Mouse (Mus musculus) left cerebral cortex, adult 11 months (tissue): ENCODE measurements at regions not wholly inside any gene's neighbourhood (a gene's known extent, or its start where the extent isn't known, plus 50 kb on each side); places are given as distances from the start of the nearest gene placed in this dataset.

Source experiments
- DNase-seq: peaks from one replicate; pipeline ENCODE4 v3.0.0; 2022; ENCODE audit warnings: low spot score

DNA sequence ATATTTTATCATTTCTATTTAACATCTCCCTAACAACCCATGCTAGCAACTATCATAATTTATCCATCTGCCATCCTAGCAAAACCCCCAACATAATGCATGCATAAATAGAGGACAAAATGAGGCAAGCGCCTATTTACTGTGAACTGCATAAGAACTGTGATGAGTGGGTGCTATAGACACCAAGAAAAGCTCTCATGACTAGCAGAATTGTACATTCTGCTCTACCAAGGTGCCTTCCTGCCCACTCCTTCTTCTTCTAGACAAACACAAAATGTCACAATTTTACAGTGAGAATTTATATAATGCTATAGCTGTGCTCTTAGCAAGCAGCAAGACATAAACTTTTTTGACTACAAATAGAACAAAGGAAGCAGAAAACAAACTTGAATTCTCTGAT, 305.9 kb downstream of the Brinp1 start:
- DNase-seq = peak; percentile 48

DNA sequence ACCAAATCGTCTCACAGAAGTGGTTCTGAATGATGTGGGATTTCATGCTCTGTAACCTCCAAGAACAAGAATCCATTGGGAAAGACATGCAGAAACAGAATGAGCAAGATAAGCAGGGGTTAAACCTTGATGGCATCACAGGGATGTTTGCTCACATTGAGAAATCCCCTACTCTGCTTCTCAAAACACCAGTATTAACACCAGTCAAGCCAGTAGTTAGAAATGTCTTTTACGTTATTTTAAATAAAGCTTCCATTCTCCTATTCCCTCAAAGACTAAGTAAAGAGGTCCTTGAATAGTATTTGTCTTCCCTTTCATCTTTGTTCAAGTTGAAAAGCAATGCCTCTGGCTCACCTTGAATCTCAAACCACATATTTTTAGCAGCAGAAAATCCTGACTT, 320.9 kb downstream of the Brinp1 start:
- no peak for DNase-seq

GRCm38 (mm10) chr4:68624025-68624342, 330.2 kb downstream of the Brinp1 start:
- no peak for DNase-seq

DNA sequence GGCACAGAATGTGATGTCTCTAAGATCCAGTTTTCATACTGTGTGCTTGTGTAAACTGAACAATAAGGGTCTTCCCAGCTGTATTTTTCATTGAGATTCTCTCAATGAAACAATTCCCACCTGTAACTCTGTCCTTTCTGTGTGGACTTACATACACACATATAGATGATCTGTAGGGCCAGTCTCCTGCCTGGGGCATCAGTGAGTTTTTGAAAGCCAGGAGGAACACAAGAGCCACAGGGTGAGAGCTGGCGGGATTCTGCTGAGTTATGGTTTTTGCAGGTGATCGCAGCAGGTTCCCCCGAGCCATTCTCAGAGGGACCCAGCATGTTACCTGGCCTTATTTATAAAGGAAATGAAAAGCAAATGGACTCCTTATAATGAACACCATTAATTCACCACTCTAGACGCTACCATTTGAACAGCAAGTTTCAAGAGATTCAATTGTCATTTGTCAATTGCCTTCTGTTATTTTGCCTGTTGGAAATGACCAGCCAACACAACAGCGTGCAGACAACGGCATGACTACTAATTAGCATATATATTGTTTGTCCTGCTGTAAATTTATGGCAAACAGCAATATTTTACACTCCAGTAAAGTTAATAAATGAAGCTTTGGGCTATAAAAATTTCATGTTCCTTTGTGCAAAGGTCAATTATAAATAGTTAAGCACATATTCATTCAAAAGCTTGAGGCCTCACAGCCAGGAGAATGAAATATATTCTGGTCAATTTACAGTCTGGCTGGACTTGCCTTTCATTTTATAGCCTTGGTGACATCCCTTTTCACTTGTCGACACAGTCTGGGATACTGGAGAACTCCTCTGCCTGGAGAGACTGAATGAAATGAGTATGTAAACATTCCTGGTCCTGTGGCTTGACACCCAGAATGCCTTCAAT, 330.8 kb downstream of the Brinp1 start:
- DNase-seq = no peak

- DNase-seq = no peak
Observed at GRCm38 (mm10) chr4:68620585-68620984, 333.6 kb downstream of the Brinp1 start.

- DNase-seq = no peak
Observed at GRCm38 (mm10) chr4:68615706-68616397, 338.3 kb downstream of the Brinp1 start.

DNA sequence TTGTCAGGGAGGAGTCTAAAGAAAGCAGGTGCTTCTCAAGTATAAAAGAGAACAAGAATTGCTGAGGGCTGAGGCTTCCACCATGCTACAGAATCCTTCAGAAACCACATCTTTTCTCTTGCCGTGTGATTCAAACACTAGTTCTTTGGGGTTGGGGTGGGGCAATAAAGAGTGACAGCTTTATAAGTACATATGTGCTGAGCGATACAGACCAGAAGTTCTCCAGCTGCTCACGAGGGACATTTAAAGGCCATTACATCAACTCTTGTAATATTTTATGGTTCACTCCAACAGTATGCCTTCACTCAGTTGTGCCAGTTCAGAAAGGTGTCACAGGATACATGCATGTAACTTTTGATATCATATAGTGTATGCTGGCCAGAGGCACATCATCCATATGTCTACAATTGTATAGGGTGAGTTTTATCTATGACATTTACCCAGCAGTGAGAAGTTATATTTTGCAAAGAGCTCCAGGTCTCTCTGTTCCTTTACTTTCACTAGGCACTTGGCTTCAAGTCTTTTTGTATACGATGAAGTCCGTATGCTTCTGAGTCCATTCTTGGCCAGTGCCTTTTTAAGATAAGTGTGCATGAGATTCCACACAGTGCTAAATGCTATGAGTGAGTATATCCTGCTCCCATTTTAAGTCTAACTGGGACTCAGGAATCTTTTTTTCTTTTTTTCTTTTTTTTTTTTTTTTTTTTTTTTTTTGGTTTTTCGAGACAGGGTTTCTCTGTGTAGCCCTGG, 341.8 kb downstream of the Brinp1 start:
- DNase-seq = no peak

DNA sequence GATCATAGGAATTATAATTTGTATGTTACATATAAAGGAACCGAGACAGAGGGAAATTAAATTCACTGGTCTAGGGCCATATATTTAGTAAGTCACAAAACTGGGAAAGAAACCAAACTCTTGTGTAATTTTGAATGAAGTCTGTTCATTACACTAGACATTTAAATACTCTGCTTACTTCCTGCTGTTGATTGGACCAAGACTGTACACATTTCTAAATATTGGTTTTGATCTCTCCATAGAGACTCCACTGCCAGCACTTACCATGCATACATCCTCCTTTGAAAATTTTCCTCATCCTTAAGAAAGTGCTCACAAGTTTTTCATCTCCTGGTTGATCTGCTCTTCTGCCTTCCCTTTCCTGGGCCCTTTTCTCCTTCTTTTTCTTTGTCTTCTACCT, 358.9 kb downstream of the Brinp1 start:
- DNase-seq = no peak

DNA sequence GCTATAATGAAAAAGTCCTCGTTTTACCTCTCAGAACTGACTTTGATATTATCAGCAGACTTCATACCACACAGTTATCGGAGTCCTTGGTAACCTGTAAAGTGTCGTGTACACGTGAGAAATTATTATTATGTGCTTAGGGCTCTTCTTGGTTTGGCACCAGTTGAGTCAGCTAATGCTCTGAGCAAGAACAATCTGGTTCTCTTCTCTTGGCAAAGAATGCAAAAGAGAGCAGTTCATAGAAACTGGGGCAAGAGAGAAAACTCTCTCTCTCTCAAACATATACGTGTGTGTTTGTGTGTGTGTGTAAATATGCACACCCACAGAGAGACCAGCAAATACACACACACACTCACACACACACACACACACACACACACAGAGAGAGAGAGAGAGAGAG, 378.8 kb downstream of the Brinp1 start:
- no peak for DNase-seq

DNA sequence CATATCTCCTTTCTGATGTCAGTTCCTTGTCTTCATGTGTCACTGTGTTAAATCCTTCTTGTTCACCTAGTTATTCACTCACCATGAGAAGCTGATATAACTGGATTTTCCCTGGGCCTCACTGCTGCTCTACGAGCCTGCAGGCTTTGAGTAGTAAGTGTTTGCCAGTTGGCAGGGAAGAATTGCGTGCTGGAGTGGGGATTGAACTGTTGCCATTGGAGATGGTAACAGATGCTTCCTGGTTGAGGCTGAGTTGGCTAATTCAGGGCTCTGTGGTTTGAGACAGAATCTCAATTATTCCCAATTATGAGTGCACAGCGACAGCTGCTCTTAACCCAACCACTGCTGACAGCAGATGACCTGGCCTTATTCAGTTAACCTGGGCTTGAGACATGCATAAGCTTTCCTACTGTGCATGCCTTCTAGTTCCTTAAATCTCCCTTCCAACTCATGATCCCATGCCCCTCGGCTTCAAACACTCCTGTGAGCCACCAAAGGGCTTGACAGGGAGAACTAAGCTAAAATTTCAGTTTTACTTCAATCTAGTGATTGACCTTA, 379.5 kb downstream of the Brinp1 start:
- no peak for DNase-seq

- DNase-seq = no peak
Observed at GRCm38 (mm10) chr4:68573333-68573732, 380.9 kb downstream of the Brinp1 start.

DNA sequence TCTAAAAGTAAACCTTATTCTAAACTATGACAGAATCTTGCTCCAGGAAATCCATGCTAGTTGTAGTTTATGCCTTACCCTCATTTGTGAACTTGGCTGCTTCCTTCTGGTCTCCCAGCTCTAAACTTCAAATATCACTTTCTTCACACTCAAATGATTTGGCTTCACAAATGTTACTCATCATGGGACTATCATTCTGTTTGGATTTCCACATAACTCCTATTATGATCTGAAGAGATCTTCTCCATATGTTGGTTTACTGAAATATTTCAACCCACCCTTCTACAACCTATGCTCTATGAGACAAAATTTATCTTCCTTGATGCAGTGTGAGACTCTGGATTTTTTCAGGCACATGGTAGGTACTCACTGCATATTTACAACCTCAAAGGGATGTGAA, 381.7 kb downstream of the Brinp1 start:
- DNase-seq = no peak

DNA sequence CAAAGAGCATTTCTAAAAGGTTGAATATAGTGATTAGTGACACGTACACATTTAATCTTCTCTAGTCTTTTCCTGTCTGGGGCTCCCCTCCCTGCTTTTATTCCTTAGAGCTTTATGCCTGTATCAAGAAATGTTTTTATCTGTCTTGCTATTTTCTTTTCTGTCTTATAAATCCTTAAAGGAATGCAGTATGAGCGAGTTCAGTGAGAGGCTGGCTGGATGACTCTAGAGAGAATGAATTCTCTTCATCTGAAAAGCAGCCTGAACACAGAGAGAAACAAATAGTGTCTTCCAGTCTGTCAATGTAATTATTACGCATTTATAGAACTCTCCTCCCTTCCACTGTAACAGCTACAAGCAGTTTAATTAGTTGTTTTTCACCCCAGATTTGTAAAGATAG, 417.9 kb downstream of the Brinp1 start:
- no peak for DNase-seq

DNA sequence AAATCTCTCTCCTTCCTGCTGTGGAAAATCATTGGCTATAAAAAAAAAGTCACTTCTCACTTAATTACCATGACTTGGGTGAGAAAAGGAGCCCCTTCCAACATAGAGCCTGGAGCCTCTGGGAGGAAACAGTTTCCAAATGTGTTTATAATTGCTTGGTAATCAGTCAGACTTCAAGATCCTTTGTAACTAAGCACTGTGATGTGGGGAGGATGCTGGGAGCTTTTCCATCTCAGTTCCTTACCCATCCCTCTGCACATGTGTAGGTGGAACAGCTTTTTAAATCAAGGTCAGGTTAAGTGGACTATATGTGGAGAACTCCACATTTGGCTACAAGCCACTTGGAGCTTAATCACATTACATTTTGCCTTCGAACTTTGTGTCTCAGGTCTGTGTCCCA, 418.4 kb downstream of the Brinp1 start:
- DNase-seq = no peak

DNA sequence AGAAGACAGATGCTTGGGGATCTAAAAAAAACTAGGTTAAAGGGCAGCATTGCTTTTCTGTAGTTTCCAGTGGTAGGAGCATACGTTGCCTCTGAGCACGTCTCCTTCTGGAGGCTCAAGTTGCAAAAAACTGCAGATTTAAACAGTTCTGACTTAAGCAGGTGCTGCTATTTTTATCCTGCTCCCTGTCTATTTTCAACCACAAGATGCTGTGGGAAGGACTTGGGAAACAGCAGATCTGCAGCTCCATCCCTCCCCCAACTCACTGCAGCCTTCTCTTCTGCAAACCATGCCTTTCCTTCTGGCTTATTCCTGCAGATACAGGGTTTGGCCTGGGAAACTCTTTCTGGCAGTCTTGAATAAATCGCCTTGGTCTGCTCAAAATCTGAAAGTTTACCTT, 422.1 kb downstream of the Brinp1 start:
- DNase-seq = peak; percentile 7

- DNase-seq = no peak
Observed at GRCm38 (mm10) chr4:68487993-68488392, 466.2 kb downstream of the Brinp1 start.

GRCm38 (mm10) chr4:68486876-68487275, 467.3 kb downstream of the Brinp1 start:
- DNase-seq = no peak

GRCm38 (mm10) chr4:68461783-68462182, 492.4 kb downstream of the Brinp1 start:
- DNase-seq = no peak

- DNase-seq = no peak
Observed at GRCm38 (mm10) chr4:68416046-68416445, 538.2 kb downstream of the Brinp1 start.

DNA sequence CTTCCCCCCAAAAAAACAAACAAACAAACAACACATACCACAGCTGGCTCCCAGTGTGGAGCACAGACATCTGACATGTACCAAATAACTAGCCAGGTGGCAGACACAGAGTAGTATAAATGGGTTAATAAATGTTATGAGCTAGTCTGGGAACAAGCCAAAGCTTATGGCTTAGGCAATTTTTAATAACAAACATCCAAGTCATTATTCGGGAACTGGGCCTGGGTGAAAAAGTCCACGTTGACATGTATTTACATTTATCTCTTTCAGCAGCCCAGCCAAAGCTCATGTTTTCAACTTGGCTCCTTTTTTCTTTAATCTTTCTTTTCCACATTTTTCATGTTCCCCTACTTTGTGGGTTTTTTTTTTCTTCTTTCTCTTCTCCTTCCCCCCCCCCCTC, 543.4 kb downstream of the Brinp1 start:
- no peak for DNase-seq

GRCm38 (mm10) chr4:68404364-68404763, 549.8 kb downstream of the Brinp1 start:
- no peak for DNase-seq

DNA sequence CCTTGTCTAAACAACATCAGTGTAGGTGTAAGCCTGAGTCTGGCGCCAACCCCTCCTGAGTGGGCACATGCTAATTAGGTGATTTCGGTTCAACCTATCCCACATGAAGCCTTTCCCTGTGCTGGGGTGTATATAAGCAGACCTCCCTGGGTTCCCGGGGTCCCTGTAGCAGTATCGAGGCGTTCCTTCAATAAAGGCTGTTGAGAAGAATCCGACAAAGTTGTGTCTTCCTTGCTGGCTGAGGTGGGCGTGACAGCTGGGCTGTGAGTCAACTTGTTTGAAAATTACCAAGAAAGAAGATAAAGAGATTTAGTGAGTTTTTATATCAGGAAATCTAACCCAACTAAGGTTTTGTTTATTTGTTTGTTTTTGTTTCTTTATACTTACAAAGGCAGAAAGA, 567.1 kb downstream of the Brinp1 start:
- peak; percentile 19 for DNase-seq

- DNase-seq = peak; percentile 14
Observed at GRCm38 (mm10) chr4:68382007-68382406, 572.2 kb downstream of the Brinp1 start.
